Mouse (Mus musculus) brain, adult 2 months (tissue): ENCODE data around the gene Tex2.
A peak's percentile ranks its signal among the peaks of the same experiment; 100 is the strongest.
"Not testable (repeated sequence)": the region's sequence is repeated elsewhere in the genome, so short reads cannot be mapped to it uniquely, and the experiment has no call there.

Source experiments
- DNase-seq: peaks from one replicate; pipeline ENCODE4 v3.0.0; 2011; ENCODE audit warnings: low read depth, low spot score

The Tex2 gene

DNA sequence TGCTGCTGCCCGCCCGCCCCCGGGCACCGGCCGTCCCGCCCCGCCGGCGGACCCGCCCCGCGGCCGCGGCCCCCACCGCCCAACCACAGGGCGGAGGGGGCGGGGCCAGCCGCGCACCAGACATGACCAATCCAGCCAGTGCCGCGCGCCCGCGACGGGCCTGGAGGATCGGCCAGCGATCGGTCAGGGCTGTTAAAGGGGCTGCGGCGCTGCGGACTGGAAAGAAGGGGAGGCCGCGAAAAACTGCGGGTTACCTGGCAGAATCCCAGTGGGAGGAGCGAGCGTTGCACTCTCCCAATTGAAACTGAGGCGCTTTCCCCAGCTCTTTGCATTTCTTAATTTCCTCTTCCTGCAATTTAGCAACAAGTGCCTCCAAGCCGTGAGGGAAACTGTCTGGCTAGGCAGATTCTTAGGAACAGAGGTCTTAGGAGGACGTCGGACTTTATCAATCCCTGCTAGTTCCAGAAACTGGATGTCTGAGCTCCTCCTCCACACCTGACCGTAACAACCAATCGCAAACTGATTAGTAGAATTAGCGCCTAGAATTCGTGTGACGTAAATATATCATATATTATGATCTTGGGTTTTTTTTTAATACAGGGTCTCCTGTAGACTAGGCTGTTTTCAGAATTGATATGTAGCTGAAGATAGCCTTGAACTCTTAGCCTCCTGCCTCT lies at the start of gene Tex2:
Gene Tex2, minus strand, starts transcription at position 463 of the 677 bp plus-strand sequence.
- DNase-seq = peak; percentile 99

DNA sequence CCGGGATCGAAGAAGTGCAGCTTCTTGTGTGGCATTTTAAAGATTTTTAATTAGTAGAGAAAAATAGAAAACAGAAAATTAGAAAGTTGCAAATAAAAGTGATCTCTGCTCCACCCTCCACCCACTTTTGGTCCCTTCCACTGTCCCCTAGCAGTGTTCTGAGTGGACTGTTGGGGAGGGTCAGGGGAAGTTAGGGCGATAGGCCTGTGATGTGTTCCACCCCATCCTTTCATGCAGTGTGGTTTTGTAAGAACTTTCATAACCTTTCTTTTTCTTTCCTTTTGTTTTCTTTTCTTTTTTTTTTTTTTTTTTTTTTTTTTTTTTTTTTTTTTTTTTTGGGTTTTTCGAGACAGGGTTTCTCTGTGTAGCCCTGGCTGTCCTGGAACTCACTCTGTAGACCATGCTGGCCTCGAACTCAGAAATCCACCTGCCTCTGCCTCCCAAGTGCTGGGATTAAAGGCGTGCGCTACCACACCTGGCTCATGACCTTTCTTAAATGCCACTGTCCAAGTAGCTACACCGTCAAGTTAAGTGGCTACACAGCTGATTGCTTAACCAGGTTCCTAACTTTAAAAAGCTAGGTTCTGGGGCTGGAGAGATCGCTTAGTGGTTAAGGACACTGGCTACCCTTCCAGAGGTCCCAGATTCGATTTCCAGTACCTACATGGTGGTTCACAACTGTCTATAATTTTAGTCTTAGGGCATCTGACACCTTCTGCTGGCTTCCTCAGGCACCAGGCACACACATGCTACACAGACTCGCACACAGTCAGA lies 49.6 kb upstream of the Tex2 start:
- DNase-seq = no peak

DNA sequence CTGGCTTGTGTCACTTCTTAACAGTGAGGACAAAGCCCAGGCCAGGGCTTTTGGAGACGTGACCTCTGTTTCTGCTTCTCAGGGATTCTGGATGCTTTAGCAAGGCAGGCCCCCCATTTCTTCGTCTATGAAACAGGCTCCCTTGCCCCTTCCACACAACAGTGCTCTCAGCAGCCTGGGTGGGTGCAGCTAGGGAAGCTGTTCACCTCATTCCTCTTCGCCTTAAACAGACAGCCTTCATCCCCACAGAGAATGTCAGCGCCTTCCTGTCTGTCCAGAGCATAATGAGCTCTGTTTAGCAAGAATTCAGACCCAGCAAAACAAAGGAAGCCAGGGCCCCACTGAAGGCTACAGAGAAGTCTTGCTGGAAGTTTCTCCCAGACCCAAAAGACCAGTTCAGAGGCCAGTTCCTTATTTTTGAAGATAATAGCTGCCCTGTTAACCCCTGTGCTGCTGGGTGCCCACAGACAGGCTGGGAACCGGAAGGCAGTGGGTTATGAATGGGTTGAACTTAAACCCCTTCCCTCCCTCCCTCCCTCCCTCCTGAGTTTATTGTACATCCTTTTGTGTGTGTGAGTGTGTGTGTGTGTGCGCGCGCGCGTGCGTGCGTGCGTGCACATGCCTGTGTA lies 47.3 kb upstream of the Tex2 start:
- DNase-seq = no peak

DNA sequence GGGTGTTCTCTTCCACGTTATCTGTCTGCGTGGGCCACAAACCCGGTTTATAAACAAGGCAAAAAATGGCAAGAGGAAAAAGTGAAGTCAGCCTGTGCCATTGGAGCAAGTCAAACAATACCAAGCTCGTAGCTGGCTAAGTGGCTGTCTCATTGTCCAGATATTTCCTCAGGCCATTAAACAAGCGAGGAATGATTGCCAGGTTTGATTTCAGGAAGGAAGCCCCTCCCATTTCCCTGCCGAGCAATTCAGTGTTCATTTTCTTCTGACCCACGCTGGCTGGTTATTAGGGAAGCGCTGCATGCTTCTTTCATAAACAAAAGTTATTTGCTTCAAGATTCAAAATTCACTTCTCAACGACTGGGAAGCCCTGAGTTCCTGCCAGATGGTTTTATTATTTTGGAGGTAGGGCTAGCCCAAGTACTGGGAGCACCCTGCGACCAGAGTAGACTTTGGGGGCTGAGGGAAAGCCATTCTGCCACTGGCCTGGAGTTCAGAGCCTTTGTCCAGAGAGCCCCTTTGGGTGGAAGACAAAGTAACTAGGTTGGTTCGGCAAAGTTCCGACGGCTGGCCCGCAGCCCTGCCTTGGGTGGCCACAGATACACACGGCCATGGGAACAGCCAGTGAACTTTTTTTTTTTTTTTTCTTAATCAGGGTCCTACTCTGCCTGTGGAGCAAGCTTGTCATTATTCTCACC lies 46.5 kb upstream of the Tex2 start:
- DNase-seq = peak; percentile 7

DNA sequence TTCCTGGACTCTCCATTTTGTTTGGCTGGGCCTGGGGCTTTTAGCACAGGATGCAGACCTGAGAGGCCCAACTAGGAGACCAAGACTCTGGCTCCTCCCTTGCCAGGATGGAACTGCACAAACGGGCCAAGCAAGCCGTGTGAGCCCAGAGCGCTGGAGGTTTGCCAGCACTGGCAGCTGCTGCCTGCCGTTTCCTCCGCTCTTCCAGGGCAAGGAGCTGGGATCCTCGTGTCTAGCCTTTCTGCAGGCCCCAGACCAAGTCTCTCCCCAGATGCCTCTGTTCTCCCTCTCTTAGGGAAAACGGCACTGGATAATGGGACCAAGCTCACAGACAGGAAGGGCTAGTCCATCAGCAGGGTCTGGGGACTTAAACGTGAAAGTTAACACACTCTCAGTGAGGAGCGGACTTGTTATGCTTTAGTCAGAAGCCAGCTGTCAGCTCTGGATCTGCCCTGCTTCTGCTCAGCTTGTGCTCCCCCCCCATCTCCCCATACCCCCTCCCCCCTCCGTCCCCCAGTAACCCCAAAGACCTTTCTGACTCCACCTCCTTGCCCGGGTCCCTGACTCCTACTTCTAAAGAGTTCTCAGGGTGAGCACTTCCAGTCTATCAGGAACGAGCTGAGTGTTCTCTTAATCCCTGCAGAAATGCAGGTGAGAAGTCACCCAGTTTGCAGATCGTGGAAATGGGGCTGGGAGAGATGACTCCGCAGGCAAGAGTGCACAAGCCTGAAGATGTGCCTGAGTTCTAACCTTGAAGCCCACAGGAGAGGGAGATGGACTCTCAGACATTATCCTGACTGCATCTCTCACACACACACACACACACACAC lies 45.0 kb upstream of the Tex2 start:
- peak; percentile 95 for DNase-seq

DNA sequence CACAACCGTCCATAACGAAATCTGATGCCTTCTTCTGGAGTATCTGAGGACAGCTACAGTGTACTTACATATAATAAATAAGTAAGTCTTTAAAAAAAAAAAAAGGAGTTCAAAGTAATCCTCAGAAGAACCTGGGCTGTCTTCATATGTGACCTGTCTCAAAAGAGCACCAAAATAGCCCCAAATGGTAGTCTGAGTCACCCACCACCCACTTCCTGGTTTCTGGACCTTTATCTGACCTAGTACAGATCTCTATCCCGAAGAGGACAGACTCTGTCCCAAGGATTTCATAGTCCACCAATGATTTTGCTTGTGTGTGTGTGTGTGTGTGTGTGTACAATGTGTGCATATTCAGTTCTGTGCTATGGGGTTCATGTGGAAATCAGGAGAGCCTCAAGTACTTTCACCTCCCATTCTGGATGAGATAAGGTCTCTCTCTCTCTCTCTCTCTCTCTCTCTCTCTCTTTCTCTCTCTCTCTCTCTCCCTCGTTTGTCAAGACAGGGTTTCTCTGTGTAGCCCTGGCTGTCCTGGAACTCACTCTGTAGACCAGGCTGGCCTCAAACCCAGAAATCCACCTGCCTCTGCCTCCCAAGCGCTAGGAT lies 43.8 kb upstream of the Tex2 start:
- DNase-seq = not testable (repeated sequence)

DNA sequence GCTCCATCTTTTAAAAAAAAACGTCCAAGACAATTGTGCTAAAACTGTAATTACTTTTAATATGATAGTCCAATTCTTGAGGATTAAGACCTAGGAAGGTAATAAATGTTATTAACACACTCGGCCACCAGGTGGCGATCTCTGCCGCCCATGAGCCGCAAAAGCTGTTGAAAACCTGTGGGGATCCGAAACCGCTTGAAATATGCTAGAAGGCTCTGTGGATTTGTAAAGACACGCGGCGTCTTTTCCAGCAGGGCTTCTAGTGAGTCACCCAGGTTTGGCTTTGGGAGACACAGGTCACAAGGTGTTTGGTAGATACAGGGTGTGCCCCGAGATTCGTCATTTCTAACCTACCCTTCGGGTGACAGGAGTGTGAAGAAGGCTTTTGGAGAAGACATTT lies 35.1 kb upstream of the Tex2 start:
- peak; percentile 85 for DNase-seq

DNA sequence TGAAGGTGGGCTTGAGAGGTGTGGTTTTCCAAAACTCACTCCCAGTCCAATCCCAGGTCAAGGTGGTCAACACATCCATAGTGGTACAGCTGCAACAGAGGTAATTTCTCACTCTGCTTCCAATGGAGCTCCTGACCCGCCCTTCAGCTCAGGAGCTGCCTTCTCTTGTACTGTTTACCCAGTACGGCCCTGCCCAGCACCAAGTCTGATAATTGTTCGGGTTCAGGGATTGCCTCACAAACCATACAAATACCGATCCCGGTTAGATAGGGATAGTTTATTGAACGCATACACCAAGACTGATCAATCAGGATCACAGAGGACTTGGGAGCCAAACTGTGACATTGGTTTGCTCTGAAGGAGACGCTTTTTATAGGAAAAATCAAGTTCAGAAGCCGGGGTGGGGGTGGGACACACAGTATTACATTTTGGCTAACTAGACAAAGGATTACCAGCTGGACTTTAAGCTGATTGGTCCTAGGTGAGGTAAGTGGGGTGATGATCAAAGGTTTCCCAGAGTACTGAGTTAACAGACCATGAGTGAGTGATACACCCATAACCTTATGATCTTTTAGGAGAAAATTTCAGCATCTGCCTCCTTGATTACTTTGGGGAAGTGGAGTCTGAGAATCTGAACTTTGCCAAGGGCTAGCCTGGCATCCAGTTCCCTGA lies 29.9 kb upstream of the Tex2 start:
- DNase-seq = no peak

DNA sequence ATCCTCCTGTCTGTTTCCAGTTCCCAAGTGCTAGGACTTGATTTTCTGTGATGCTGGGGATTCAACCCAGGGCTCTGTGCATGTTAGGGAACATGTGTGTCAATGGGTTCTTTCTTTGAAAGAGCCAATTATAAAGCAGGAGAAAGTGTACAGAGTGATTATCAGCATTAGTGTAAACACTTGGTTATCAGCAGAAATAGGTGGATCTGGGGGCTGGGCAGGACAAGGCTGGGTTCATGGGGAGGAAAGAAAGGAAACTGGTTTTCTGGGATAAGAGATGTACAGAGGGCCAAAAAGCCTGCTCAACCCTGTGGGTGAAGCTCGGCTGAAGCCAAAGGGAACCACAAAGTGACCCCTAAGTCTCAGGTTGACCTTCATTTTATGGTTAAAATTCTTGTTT lies 28.4 kb upstream of the Tex2 start:
- no peak for DNase-seq

DNA sequence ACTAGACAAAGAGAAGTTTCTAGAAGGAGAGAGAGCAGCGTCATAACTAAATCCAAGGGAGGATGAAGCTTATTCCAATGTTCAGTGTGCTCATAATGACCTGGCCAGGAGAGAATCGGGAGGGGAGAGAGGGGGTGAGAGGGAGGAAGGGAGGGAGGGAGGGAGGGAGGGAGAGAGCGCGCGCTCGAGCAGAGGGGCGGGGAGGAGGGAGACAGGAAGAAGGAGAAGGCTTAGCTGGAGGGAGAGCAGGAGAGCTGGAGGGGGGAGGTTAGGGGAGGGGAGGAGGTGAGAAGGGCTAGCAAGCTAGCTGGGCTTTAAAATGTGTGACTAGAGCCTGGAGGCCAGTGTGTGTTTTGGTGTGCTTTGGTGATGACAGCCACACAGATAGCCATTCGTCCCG lies 26.8 kb upstream of the Tex2 start:
- DNase-seq = no peak

DNA sequence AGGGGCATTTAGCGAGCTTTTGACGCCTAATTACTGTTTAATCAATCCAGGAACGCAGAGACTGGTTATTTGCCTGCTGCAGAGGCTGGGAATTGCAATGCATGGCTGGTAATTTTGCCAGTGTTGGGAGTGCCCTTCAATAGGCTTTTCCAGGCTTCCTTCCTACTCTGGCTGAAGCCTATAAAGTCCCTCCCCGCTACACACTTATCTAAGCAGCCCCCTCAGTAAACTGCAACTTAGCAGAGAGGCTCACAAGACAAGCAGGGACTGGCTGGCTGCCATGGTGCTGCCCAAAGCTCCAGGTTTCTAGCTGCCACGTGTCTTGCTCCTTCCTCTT lies 26.1 kb upstream of the Tex2 start:
- DNase-seq = peak; percentile 86

DNA sequence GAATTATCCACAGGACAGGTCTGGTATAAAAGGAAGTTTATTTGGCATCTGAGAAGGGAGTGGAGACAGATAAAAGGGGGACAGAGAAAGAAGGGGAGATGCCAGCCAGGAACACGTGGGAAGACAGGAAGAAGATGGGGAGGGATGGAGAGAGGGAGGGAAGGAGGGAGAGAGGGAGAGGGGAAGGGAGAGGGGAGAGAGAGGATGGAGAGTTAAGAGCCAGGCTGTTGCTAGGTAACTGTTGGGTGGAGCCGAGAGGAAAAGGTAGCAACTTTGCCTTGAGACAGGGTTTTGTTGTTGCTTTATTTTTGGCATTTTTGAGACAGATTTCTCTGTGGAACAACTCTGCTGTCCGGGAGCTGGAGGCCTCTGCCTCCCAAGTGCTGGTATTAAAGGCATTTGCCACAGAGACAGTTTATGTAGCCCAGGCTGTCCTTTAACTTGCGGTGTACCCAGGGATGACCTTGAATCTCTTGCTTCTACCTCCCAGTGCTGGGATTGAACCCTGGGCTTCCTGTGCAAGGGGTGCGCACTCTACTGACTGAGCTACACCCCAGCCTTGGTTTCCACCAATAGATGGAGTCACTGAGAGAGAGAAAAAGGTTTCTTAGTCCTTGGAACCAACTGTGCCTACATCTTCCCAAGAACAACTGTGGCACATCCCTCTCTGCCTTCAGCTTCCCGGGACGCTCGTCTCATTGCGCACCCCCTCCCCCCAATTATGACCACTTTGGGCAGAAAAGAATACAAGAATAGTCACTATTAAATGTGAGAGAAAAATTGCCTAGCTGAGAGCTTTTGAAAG lies 25.5 kb upstream of the Tex2 start:
- peak; percentile 67 for DNase-seq

DNA sequence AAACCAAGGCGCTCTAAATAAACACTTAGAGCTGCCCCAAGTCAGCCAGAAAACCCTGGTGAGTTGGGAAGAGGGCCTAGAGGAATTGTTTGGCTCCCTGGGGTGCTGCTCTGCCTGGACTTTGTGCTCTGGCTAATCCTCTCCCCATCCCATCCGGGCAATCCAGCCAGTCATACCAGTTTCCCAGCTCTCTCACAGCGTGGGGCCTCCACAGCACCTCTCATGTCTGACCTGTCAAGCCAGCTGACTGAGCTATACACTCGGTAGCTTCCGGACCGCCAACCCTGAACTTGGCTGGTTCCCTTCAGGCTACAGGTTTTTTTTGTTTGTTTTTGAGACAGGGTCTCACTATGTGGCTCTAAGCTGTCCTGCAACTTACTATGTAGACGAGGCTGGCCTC lies 24.5 kb upstream of the Tex2 start:
- DNase-seq = no peak

DNA sequence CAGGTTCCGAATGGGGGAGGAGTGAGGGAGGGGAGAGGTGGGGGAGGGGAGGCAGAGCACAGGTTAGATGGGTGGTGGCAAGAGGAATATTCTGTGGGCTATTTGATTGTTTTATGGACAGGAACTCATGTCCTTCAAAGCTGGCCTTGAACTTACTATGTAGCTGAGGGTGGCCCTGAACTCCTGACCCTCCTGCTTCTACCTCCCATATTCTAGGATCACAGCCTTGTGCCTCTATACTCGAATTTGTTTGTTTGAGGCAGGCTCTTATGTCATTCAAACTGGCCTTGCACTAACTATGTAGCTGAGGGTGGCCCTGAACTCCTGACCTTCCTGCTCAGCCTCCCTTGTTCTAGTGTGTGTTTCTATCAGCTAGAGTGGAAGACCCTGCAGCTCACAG lies 22.7 kb upstream of the Tex2 start:
- no peak for DNase-seq

DNA sequence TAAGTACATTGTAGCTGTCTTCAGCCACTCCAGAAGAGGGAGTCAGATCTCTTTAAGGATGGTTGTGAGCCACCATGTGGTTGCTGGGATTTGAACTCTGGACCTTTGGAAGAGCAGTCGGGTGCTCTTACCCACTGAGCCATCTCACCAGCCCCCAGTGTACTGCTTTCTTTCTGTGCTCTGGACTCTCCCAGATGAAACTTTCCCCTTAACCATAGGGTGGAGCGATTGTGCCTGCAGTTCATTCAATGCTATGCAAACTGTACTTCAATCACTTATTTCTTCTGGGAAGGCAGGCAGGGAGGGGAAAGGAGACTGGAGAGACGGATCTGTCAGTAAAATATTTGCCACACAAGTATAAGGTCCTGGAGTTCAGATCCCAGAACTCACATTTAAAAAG lies 21.0 kb upstream of the Tex2 start:
- not testable (repeated sequence) for DNase-seq

DNA sequence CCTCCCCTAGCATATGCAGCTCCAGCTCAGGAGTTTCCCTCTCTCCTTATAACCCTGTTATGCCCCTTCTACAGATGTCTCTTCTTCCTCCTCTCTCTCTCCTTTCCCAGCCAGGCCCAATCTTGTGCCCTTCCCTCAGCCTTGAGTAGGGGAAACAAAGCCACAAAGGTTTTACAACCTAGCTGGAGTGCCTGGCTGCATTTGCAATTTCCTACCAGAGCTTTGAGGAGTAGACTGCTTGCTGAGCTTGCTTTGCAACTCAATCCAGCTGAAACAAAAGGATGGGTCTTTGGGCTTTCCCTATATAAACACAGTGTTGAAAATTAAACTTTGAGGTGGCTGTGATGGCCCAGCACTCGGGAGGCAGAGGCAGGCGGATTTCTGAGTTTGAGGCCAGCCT lies 20.2 kb upstream of the Tex2 start:
- no peak for DNase-seq

DNA sequence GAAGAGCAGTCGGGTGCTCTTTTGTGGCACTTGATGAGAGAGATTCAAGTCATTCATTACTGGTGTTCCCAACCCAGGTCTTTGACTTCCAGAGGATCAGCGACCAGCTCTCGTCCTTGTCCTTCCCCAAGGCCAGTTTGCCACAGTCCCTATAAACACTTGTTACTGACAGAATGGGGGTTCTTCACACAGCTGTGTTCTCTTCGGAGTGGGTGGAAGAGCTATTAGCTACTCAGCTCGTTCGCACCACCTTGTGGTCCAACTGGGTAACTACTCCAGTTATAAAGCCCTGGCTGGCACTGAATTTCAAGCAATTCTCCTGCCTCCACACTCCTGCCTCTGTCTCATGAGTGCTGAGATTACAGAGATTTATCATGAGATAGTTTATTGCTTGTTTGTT lies 14.5 kb upstream of the Tex2 start:
- DNase-seq = peak; percentile 87

DNA sequence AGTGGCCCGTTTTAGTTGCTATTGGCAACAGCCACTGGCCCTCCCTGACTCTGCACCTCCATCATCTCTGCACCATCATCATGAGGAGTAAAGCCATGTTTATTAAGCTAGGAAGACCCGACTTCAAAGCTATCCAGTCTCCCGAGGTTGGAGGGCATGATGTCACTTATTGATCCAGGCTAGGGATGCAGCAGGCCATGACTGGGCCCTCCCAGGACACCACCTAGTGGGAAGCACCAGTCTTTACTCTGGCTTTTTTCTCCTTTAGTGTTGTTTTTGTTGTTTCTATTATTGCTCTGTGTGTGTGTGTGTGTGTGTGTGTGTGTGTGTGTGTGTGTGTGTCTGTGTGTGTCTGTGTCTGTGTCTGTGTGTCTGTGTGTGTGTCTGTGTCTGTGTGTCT lies 12.4 kb upstream of the Tex2 start:
- DNase-seq = no peak

DNA sequence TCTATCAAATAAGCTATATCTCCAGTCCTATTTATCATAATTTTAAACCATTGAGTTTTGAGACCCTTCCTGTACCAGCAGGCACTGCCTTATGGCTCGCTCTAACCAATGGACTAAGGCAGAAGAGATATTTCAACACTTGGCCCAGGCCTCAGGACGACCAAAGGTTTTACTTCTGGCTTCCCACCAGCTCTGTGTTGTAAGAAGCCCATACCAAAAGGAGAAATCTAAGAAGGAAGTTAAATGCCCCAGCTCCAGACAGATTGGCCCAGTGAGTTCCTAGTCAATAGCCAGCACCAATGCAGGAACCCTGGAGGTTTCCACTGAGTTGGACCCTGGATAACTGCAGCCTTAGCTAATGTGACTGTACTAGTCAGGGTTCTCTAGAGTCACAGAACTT lies 10.4 kb upstream of the Tex2 start:
- no peak for DNase-seq

DNA sequence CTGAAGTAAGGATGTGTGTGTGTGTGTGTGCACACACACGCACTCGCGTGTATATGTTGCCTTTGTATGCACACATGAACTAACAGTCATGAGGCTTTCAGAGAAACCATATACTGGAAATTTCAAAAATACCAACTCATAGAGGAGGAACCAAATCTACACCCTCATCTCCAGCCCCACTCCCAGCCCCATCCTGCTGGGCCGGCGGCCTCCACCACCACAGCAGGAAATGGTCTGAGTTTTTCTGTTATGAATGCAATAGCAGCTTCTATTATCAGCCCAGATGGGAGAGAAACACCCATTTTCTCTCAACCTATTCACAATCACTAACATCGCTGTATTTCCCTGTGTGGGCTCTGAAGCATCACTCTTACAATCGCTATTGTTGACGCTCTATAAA lies 8.8 kb upstream of the Tex2 start:
- no peak for DNase-seq
